Mouse (Mus musculus) intestine, postnatal 0 days (tissue): ENCODE data around the gene Gsk3a. TPM values are rescaled to one million over a fixed set of nuclear protein-coding genes. Genes with fewer than 3 reads are reported as not detected.

Source experiments
- ATAC-seq: fragments of 200-750 bp; cut with Nextera tagmentation; 2 replicates; pipeline ENCODE4 v1.8.0; 2017; ENCODE audit warnings: mild to moderate bottlenecking, moderate TSS enrichment, moderate library complexity
- H3K27ac ChIP-seq: fragments of 300-500 bp; sonication (generic); 2 replicates; pipeline ENCODE4 v1.5.1; 2014; ENCODE audit warnings: mild to moderate bottlenecking, low read depth, low read length, moderate library complexity
- H3K27me3 ChIP-seq: fragments of 300-500 bp; sonication (generic); replicated peaks from 2 replicates; pipeline ENCODE4 v1.6.1; 2014; ENCODE audit warnings: low read length, mixed read lengths; ENCODE audit not compliant: control insufficient read depth, insufficient read depth
- H3K36me3 ChIP-seq: fragments of 300-500 bp; sonication (generic); 2 replicates; pipeline ENCODE4 v1.6.1; 2014; ENCODE audit warnings: mild to moderate bottlenecking, moderate library complexity; ENCODE audit not compliant: control insufficient read depth, insufficient read depth
- H3K4me1 ChIP-seq: fragments of 300-500 bp; sonication (generic); replicated peaks from 2 replicates; pipeline ENCODE4 v1.6.1; 2014; ENCODE audit warnings: antibody characterized with exemption, low read length, mixed read lengths; ENCODE audit not compliant: control insufficient read depth, insufficient read depth
- H3K4me2 ChIP-seq: fragments of 300-500 bp; sonication (generic); replicated peaks from 2 replicates; pipeline ENCODE4 v1.6.1; 2014; ENCODE audit warnings: low read depth, mild to moderate bottlenecking, moderate library complexity
- H3K4me3 ChIP-seq: fragments of 300-500 bp; sonication (generic); 2 replicates; pipeline ENCODE4 v1.5.1; 2014; ENCODE audit warnings: low read depth, low read length
- H3K9ac ChIP-seq: fragments of 300-500 bp; sonication (generic); 2 replicates; pipeline ENCODE4 v1.6.1; 2014; ENCODE audit warnings: mild to moderate bottlenecking, low read depth, low read length
- H3K9me3 ChIP-seq: fragments of 300-500 bp; sonication (generic); 2 replicates; pipeline ENCODE4 v1.6.1; 2016; ENCODE audit warnings: mixed run types; ENCODE audit not compliant: control insufficient read depth
- CTCF ChIP-seq: sonication (generic); IDR thresholded peaks from 2 replicates; pipeline ENCODE4 v1.5.1; 2016; ENCODE audit warnings: low read depth, mild to moderate bottlenecking, control low read depth, antibody characterized with exemption, moderate library complexity
- WGBS: fragments of 180-500 bp; shearing (Covaris S2); extraction: QIAGEN DNeasy Blood & Tissue Kit; methylation state at CpG from one replicate; pipeline ENCODE4 v1.1.7; 2014; 5-methylcytosine and 5-hydroxymethylcytosine counted together
- polyA plus RNA-seq: library from polyadenylated mRNA; unstranded; fragments of >200 nt; fragmentation: Nextera tagmentation; extraction: Ambion mirVana; gene quantifications from 2 replicates; pipeline ENCODE4 v1.2.1, GENCODE M21; 2015

Gsk3a gene
- polyA plus RNA-seq, 1 experiment from 2014 or later: 9.7 TPM

DNA sequence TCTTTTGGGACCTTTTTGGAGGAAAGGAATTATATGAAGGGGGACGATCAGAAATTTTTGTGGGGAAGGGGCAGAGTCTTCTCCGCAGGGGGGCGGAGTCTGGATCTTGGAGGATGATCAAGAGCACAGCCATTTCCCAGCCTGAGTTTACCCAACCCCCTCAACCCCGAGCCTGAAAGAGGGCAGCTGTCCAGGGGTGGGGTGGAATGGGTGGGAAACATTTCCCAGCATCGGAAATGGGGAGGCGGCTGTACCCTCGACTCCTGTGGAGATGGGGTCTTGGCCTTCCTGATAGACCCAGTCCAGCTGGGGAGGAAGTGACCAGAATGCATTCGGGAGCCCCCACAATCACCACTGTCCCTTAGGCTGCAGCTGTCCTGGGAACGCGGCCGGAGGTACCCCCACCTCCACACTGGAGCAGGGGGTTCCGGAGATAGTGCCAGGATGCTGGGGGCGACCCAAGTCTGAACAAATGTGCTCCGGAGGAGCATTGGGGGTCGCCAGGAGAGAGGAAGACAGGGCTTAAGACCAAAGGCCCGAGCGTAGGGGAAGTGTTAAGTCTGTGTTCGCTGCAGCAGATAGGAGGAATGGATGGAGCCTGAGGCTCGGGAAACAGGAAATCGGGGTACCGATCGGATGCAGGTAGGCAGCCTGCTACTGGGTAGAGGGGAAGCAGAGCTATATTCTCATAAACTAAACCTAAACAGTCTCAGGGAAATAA, 13.6 kb upstream of the Gsk3a start:
- peaks cover 7% of the 10 kb centered on the region; the same call in 1 of the 2 replicates for H3K4me1 ChIP-seq
- H3K27me3 ChIP-seq: no peaks in the 10 kb centered on the region
- H3K4me3 ChIP-seq: peak overlapping the region; percentile 91
- H3K9ac ChIP-seq: peak overlapping the region; percentile 80
- no peak for TF ChIP-seq CTCF
- 8% methylated on average over 22 of the region's 22 CpGs for WGBS
- 0 out of 2 replicates have a peak, but pooled peaks have one; percentile 15 for ATAC-seq
- H3K27ac ChIP-seq: peak overlapping the region; percentile 96
- peak overlapping the region; percentile 73 for H3K4me2 ChIP-seq
- 0 out of 2 replicates have a peak, but pooled peaks cover 4% of the 10 kb centered on the region for H3K36me3 ChIP-seq
- H3K9me3 ChIP-seq: no peaks in the 10 kb centered on the region

GRCm38 (mm10) chr7:25250141-25250972, 12.7 kb upstream of the Gsk3a start, which contains the start of gene Erf:
Gene Erf (minus strand): TSS chr7:25250761.
- no peak for TF ChIP-seq CTCF
- peak; percentile 86 for ATAC-seq
- H3K4me3 ChIP-seq: peak within 1 kb of the TSS; percentile 91
- peaks cover 7% of the 10 kb centered on the region; the same call in 1 of the 2 replicates for H3K4me1 ChIP-seq
- peak within 1 kb of the TSS; percentile 80 for H3K9ac ChIP-seq
- no peaks in the 10 kb centered on the region for H3K9me3 ChIP-seq
- H3K27ac ChIP-seq: peak within 1 kb of the TSS; percentile 96
- H3K36me3 ChIP-seq: peaks cover 9% of the 10 kb centered on the region
- H3K4me2 ChIP-seq: peak within 1 kb of the TSS; percentile 73
- H3K27me3 ChIP-seq: no peaks in the 10 kb centered on the region
- under 1% methylated on average over 73 of the region's 81 CpGs for WGBS

GRCm38 (mm10) chr7:25249314-25250140, 11.9 kb upstream of the Gsk3a start:
- Histone ChIP-seq H3K4me3 (peak overlapping the region; percentile 91), H3K27me3 (no peaks in the 10 kb centered on the region), H3K4me2 (peak overlapping the region; percentile 73), H3K9ac (peak overlapping the region; percentile 80), H3K36me3 (peaks cover 17% of the 10 kb centered on the region), H3K27ac (peak overlapping the region; percentile 96), H3K9me3 (no peaks in the 10 kb centered on the region), H3K4me1 (peaks cover 7% of the 10 kb centered on the region; the same call in 1 of the 2 replicates)
- WGBS: under 1% methylated on average over 42 of the region's 73 CpGs
- ATAC-seq: peak; percentile 27
- no peak for TF ChIP-seq CTCF

GRCm38 (mm10) chr7:25248846-25249313, 11.2 kb upstream of the Gsk3a start:
- ATAC-seq: peak; percentile 17; the same call in 1 of the 2 replicates
- no peaks in the 10 kb centered on the region for H3K9me3 ChIP-seq
- peaks cover 23% of the 10 kb centered on the region for H3K36me3 ChIP-seq
- H3K4me2 ChIP-seq: peak overlapping the region; percentile 73
- H3K4me1 ChIP-seq: peaks cover 7% of the 10 kb centered on the region; the same call in 1 of the 2 replicates
- no peaks in the 10 kb centered on the region for H3K27me3 ChIP-seq
- peak overlapping the region; percentile 80 for H3K9ac ChIP-seq
- peak overlapping the region; percentile 91 for H3K4me3 ChIP-seq
- TF ChIP-seq CTCF: no peak
- H3K27ac ChIP-seq: peak overlapping the region; percentile 96
- WGBS: under 1% methylated on average over 25 of the region's 25 CpGs

DNA sequence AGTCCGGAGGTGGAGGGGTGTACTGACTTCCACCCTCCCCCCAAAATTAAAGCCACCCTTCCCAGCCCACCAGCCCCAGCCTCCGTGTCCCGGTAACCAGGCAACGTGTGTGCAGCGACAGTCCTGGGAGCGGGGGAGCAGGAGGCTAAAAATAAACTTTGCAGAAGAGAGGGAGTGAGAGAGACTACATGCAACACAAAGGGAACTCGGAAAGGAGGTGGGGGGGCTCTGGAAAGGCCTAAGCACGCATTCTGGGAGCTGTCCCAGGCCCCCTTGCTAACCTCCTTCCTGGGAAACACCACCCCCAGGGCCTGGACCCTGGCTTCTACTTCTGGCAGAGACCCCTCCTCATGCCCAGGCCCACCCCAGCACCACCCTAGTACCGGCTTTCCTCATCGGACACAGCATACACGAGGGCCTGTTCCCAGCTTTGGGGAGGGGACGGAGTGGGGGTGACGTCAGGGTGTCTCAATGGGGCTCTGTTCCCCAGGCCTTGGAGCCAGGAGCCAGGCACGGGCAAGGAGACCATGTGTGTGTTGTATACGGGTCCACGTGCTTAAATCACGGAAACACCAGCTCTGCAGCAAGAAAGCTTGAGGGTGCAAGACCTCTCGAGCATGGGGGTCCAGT, 10.5 kb upstream of the Gsk3a start:
- Histone ChIP-seq H3K4me3 (peak overlapping the region; percentile 91), H3K4me2 (peak overlapping the region; percentile 73), H3K27me3 (no peaks in the 10 kb centered on the region), H3K27ac (peak overlapping the region; percentile 96), H3K4me1 (peaks cover 7% of the 10 kb centered on the region; the same call in 1 of the 2 replicates), H3K36me3 (peaks cover 28% of the 10 kb centered on the region), H3K9me3 (no peaks in the 10 kb centered on the region), H3K9ac (peak overlapping the region; percentile 80; the same call in 1 of the 2 replicates)
- WGBS: 3% methylated on average over 18 of the region's 18 CpGs
- ATAC-seq: no peak
- no peak for TF ChIP-seq CTCF
